Mouse (Mus musculus) midbrain, embryonic 10.5 days (tissue): ENCODE measurements at regions not wholly inside any gene's neighbourhood (a gene's known extent, or its start where the extent isn't known, plus 50 kb on each side); places are given as distances from the start of the nearest gene placed in this dataset.

Source experiments
- DNase-seq: peaks from one replicate; pipeline ENCODE4 v3.0.0-alpha.2; 2017; ENCODE audit warnings: low spot score
- H3K27ac ChIP-seq: fragments of 300-500 bp; sonication (generic); replicated peaks from 2 replicates; pipeline ENCODE4 v1.5.1; 2016; ENCODE audit warnings: mild to moderate bottlenecking
- H3K27me3 ChIP-seq: fragments of 300-500 bp; sonication (generic); 2 replicates; pipeline ENCODE4 v1.6.1; 2016; ENCODE audit warnings: low read depth, mild to moderate bottlenecking; ENCODE audit not compliant: poor library complexity, severe bottlenecking
- H3K36me3 ChIP-seq: fragments of 300-500 bp; sonication (generic); 2 replicates; pipeline ENCODE4 v1.6.1; 2016; ENCODE audit warnings: mild to moderate bottlenecking, moderate library complexity
- H3K4me1 ChIP-seq: fragments of 300-500 bp; sonication (generic); 2 replicates; pipeline ENCODE4 v1.6.1; 2016
- H3K4me3 ChIP-seq: fragments of 300-500 bp; sonication (generic); 2 replicates; pipeline ENCODE4 v1.5.1; 2016; ENCODE audit warnings: mild to moderate bottlenecking, moderate library complexity
- H3K9me3 ChIP-seq: fragments of 300-500 bp; sonication (generic); replicated peaks from 2 replicates; pipeline ENCODE4 v1.6.1; 2016; ENCODE audit warnings: mild to moderate bottlenecking
- WGBS: fragments of 180-500 bp; shearing (Covaris S2); methylation state at CpG from one replicate; pipeline ENCODE4 v1.1.7; 2016; 5-methylcytosine and 5-hydroxymethylcytosine counted together

DNA sequence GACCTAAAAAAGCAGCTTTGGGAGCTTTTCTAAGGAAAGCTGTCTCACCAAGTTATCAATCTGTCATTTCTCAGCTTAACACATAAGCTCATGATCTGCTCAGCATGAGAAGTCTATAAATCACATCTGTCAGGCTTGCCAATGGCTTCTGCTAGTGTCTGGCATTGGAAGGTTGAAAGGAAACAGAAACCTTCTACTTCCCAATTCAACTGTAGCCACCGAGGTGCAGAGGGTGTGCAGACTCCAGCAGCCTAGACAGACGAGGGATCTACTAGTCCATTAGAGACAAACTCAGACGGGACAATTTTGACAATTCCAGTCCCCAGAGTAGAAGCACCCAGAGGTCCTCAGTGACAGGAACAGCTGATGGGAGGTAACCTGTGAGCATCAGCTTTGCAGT, 103.0 kb downstream of the Nab1 start:
- Histone ChIP-seq H3K9me3 (no peaks in the 10 kb centered on the region), H3K36me3 (no peaks in the 10 kb centered on the region), H3K4me1 (no peaks in the 10 kb centered on the region), H3K27me3 (no peaks in the 10 kb centered on the region), H3K27ac (no peak overlapping the region), H3K4me3 (no peak overlapping the region)
- no peak for DNase-seq
- 70% methylated on average over 3 of the region's 3 CpGs for WGBS

DNA sequence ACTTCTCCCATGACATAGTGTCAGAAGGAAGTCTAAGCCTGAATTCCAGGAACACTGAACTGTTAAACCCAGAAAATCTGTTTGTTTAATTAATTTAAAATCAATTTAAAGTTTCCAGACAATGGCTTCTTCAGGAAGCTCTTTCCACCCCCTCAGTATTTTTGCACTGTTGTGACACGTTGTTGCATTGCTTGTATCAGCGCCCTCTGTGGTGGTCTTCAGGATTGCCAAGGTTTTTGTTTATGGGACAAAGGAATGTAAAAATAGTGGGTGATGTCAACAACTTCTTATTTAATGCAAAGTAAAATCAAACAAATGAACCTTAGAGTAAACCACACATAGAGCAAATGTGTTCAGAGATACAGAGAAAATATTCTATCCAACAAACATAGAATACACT, 107.5 kb downstream of the Nab1 start:
- no peak overlapping the region for H3K4me3 ChIP-seq
- H3K27me3 ChIP-seq: no peaks in the 10 kb centered on the region
- H3K36me3 ChIP-seq: no peaks in the 10 kb centered on the region
- no peaks in the 10 kb centered on the region for H3K9me3 ChIP-seq
- H3K4me1 ChIP-seq: peaks cover 4% of the 10 kb centered on the region; the same call in 1 of the 2 replicates
- DNase-seq: no peak
- H3K27ac ChIP-seq: no peak overlapping the region
- WGBS: 40% methylated on average over 2 of the region's 2 CpGs

DNA sequence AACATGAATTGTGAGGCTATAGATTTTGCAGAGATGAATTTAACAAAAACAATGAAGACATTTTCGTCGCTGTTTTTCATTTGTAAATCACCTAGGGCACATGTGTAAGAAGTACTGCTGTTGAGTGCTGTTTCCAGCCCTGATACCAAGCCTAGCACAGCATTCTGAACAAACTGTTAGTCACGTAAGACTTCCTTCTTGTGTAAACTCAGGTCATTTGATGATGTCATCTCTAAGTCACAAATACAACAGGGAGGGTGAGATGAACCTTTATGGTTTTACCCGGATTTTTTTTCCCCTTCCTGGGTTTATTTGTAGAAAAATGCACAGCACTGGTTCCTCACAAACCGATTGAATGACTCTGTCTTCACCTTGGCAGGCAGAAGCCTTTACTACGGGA, 111.6 kb downstream of the Nab1 start:
- no peak overlapping the region for H3K27ac ChIP-seq
- WGBS: 90% methylated on average over 6 of the region's 6 CpGs
- H3K4me3 ChIP-seq: no peak overlapping the region
- DNase-seq: no peak
- no peaks in the 10 kb centered on the region for H3K36me3 ChIP-seq
- no peaks in the 10 kb centered on the region for H3K27me3 ChIP-seq
- peaks cover 4% of the 10 kb centered on the region; the same call in 1 of the 2 replicates for H3K4me1 ChIP-seq
- no peaks in the 10 kb centered on the region for H3K9me3 ChIP-seq

DNA sequence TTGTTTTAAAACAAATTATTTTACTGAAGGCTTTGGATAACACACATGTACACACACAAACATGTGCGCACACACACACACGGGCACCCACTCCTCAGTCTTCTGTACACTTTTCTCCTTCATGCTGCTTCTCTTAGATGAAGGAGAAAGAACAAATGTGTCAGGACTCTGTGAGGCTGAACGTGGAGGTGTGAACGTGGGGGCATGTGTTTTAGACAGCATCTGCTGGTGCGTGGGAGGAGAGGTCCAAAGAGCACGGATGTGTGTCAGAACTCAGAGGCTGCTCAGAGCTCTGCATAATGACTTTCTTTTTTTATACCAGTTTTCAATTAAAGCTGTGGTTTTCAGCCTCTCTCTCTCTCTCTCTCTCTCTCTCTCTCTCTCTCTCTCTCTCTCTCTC, 112.4 kb downstream of the Nab1 start:
- Histone ChIP-seq H3K4me1 (peaks cover 4% of the 10 kb centered on the region; the same call in 1 of the 2 replicates), H3K27ac (no peak overlapping the region), H3K27me3 (no peaks in the 10 kb centered on the region), H3K36me3 (no peaks in the 10 kb centered on the region), H3K4me3 (no peak overlapping the region), H3K9me3 (no peaks in the 10 kb centered on the region)
- 87% methylated on average over 6 of the region's 6 CpGs for WGBS
- DNase-seq: no peak

DNA sequence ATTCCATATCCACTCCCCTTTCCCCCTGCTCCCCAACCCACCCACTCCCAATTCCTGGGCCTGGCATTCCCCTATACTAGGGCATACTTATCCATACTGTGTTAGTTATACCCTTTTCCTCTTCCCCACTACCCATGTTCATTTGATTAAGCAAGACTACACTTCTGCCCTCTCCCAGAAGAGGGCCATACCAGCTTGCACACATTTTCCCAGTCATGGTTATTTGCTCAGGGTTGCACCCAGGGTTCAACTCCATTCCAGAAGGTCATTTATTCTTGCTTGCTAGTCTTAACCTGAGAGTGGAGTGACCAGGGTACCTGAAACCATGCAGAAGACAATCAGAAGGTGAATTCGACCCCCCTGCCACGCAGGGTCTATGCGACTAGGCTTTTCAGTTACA, 113.4 kb downstream of the Nab1 start:
- Histone ChIP-seq H3K4me1 (peaks cover 4% of the 10 kb centered on the region; the same call in 1 of the 2 replicates), H3K9me3 (no peaks in the 10 kb centered on the region), H3K36me3 (no peaks in the 10 kb centered on the region), H3K27me3 (no peaks in the 10 kb centered on the region), H3K4me3 (no peak overlapping the region), H3K27ac (no peak overlapping the region)
- DNase-seq: no peak
- WGBS: 92% methylated on average over 3 of the region's 3 CpGs

DNA sequence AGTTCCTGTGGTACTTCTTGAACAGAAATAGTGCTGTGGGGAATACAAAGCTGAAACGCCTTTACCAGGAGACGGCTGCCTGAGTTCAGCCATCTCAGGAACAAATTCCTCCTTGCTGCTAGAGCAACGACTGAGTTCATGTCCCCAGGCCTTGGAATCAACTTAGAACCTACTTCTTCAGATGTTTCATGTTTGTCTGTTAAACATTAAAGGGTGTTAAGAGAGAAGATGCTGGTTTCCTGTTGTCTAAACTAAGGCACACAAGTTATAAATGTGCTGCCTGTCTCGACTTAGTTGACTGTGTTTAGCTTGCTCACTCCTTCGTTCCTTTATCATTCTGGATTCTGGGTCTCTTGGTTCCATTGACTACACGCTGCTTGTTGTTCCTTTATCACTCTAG, 125.2 kb downstream of the Nab1 start:
- Histone ChIP-seq H3K4me3 (no peak overlapping the region), H3K27me3 (no peaks in the 10 kb centered on the region), H3K4me1 (no peaks in the 10 kb centered on the region), H3K27ac (no peak overlapping the region), H3K36me3 (no peaks in the 10 kb centered on the region), H3K9me3 (no peaks in the 10 kb centered on the region)
- no peak for DNase-seq
- 83% methylated on average over 6 of the region's 6 CpGs for WGBS

DNA sequence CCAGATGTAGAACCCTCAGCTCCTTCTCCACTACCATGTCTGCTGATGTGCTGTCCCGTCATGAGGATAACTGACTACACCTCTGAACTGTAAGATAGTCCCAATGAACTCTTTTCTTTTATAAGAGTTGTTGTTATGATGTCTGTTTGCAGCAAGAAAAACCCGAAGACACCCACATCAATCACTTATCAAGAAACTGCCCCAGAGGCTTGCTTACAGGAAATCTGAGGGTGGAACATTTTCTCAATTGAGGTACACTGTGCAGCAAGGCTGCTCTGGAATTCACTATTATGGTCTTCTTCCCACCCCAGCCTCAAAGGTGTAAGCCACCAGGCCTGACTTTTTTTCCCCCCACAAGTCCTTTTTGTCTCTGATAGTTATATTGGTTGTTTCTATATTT, 125.8 kb downstream of the Nab1 start:
- H3K9me3 ChIP-seq: no peaks in the 10 kb centered on the region
- H3K36me3 ChIP-seq: no peaks in the 10 kb centered on the region
- no peak overlapping the region for H3K4me3 ChIP-seq
- H3K4me1 ChIP-seq: no peaks in the 10 kb centered on the region
- no peak overlapping the region for H3K27ac ChIP-seq
- H3K27me3 ChIP-seq: no peaks in the 10 kb centered on the region
- 85% methylated on average over 2 of the region's 2 CpGs for WGBS
- no peak for DNase-seq

DNA sequence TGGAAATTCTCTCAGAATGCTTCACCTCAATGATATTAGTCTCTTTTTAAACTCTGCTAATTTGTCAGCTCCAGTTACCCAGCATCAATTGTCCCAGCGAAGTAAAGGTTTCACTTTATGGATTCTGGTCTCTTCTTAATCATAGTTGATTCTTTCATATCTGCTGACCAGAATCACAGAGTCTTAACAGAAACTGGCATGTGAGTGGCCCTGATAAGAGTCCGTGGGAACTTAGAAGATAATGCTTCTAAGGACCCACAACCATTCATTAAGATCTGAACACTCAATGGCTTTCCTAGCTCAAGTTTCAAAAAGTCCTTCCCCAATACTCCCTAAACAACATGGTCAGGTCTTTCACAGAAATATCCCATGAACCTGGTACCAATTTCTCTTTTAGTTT, 126.7 kb downstream of the Nab1 start:
- 79% methylated on average over 2 of the region's 2 CpGs for WGBS
- no peak overlapping the region for H3K4me3 ChIP-seq
- no peak overlapping the region for H3K27ac ChIP-seq
- no peak for DNase-seq
- H3K36me3 ChIP-seq: no peaks in the 10 kb centered on the region
- no peaks in the 10 kb centered on the region for H3K9me3 ChIP-seq
- no peaks in the 10 kb centered on the region for H3K4me1 ChIP-seq
- H3K27me3 ChIP-seq: no peaks in the 10 kb centered on the region

DNA sequence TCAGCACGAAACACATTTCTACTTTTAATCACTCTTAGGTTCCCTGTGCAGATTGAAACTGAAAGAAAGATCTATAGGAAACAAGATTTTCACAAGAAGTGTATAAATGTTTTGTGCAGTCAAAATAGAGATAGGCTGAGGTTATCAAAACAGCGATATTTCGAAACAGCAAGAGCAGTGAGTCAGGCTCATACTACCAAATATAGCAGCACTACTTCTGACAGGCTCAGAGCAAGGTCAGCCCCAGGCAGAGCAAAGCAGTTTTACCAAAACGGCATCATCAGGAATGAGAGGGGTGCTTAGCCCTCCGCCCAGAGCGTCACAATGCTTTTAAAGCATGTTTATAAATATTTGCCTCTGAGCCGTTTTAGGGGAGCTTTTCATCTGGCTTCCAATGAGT, 133.4 kb upstream of the Gls start:
- 85% methylated on average over 7 of the region's 7 CpGs for WGBS

DNA sequence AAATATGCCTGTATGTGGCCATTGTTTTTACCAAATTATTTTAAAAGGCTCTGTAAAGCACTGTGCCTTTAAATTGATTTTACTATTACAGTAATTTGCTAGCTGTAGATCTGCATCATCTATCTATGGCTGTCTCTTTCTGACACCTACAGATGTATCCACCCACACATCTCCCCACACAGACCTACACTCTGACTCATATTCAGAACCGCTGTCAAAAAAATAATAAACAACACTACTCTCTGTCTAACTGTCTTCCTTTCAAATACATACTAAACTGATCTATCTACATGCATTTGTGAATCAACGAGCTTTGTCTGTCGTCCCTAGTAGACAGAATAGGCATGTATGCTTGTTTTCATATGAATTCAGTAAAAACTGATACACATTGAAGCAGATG, 130.6 kb upstream of the Gls start:
- H3K36me3 ChIP-seq: no peaks in the 10 kb centered on the region

More for the DNA sequence above, 133.4 kb upstream of the Gls start:
- H3K4me1 ChIP-seq: no peaks in the 10 kb centered on the region
- H3K27ac ChIP-seq: no peak overlapping the region
- DNase-seq: no peak
- no peaks in the 10 kb centered on the region for H3K36me3 ChIP-seq
- no peaks in the 10 kb centered on the region for H3K9me3 ChIP-seq
- H3K4me3 ChIP-seq: no peak overlapping the region
- no peaks in the 10 kb centered on the region for H3K27me3 ChIP-seq

DNA sequence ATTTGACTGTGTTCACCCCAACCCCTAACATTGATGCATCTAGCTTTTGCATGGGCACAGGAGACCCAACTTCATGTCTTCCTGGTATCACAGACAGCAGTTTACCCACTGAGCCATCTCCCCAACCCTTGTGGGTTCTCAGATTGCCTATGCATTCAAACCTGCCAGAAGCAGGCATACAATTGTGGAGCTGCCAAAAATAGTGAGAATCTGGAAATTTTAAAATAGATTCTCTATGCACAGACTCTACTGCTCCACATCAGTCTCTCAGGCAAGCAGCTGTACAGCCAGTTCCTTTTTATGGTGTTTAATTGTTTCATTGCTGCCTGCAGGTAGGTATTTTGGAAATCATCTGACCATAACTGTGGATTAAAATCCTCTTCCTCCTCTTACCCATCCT, 129.9 kb upstream of the Gls start:
- H3K27me3 ChIP-seq: no peaks in the 10 kb centered on the region
- no peak overlapping the region for H3K27ac ChIP-seq
- H3K36me3 ChIP-seq: no peaks in the 10 kb centered on the region
- no peak for DNase-seq
- no peaks in the 10 kb centered on the region for H3K9me3 ChIP-seq
- no peaks in the 10 kb centered on the region for H3K4me1 ChIP-seq
- no peak overlapping the region for H3K4me3 ChIP-seq

More for the DNA sequence above, 130.6 kb upstream of the Gls start:
- 85% methylated on average over 3 of the region's 3 CpGs for WGBS
- Histone ChIP-seq H3K4me1 (no peaks in the 10 kb centered on the region), H3K4me3 (no peak overlapping the region), H3K9me3 (no peaks in the 10 kb centered on the region), H3K27ac (no peak overlapping the region), H3K27me3 (no peaks in the 10 kb centered on the region)
- DNase-seq: no peak

DNA sequence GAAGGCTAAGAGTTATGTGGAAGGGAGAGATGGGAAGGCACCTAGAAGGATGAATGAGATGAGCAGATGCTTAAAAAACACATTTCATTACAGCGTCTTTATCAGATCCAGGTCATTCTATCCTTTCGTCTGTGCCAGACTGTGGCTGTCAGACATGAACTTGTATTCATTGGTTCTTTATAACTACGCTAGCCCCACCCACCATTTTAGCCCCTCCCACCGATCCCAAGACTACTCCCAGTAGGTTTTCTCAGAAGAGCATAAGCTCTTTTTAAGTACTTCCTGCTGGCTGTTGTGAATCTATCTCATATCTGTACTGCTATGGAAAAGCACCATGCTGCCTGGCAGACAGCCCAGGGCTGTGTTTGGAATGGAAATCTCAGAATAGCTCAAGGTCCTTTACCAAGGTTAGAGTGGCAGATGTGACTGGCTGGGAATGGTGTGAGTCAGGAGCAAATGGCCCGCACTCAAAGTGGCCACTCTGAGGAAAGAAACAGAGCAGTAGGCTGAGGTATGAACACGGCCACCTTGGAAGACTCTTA, 121.1 kb upstream of the Gls start:
- no peak overlapping the region for H3K4me3 ChIP-seq
- WGBS: 93% methylated on average over 6 of the region's 6 CpGs
- H3K27ac ChIP-seq: no peak overlapping the region
- no peak for DNase-seq
- no peaks in the 10 kb centered on the region for H3K27me3 ChIP-seq
- H3K4me1 ChIP-seq: no peaks in the 10 kb centered on the region
- no peaks in the 10 kb centered on the region for H3K36me3 ChIP-seq
- no peaks in the 10 kb centered on the region for H3K9me3 ChIP-seq

DNA sequence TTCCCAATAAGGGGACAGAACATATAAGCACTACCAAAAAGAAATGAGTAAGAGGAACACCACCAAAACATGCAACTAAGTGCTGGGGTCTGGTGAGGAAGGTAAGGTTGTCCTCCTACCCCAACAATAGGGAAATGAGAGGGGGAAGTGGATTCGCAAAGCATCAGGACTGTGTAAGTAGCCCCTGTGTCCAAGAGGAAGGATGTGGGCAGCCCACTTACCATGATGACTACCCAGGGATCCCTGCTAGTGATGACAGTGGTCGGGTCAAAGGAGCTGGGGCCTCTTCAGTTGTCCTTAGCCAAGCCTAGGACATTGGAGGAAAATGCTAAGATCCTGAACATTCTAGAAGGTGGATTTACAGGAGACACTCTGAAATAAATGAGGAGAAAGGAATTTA, 109.1 kb upstream of the Gls start:
- no peaks in the 10 kb centered on the region for H3K9me3 ChIP-seq
- DNase-seq: no peak

DNA sequence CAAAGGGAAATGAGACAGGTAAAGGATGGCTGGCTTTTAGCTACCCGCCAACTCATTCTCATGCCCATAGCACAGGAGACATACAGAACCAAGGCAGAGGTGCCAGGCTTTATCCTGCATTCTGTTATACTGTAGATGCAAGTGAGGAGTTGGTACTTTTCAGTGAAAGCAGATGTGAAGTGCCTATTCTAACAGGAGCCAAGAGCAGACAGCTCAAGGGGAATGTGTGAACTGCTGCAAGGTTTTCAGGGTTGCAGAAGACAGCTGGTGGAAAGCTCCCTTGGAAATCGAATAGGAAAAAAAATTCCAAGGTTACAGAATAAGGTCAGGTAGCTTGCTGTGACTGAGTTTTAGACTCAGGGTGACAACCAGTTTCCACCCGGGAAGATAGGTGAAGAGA, 105.7 kb upstream of the Gls start:
- no peak for DNase-seq
- 82% methylated on average over 3 of the region's 3 CpGs for WGBS
- H3K36me3 ChIP-seq: no peaks in the 10 kb centered on the region

More for the DNA sequence above, 109.1 kb upstream of the Gls start:
- no peak overlapping the region for H3K4me3 ChIP-seq
- H3K36me3 ChIP-seq: no peaks in the 10 kb centered on the region
- no peak overlapping the region for H3K27ac ChIP-seq
- H3K4me1 ChIP-seq: no peaks in the 10 kb centered on the region
- H3K27me3 ChIP-seq: no peaks in the 10 kb centered on the region
- WGBS: 84% methylated on average over 2 of the region's 2 CpGs

More for the DNA sequence above, 105.7 kb upstream of the Gls start:
- Histone ChIP-seq H3K27ac (no peak overlapping the region), H3K4me1 (no peaks in the 10 kb centered on the region), H3K9me3 (no peaks in the 10 kb centered on the region), H3K27me3 (no peaks in the 10 kb centered on the region), H3K4me3 (no peak overlapping the region)
